Mouse (Mus musculus): ENCODE measurements around the gene Pcdh7.

The Pcdh7 gene

DNA sequence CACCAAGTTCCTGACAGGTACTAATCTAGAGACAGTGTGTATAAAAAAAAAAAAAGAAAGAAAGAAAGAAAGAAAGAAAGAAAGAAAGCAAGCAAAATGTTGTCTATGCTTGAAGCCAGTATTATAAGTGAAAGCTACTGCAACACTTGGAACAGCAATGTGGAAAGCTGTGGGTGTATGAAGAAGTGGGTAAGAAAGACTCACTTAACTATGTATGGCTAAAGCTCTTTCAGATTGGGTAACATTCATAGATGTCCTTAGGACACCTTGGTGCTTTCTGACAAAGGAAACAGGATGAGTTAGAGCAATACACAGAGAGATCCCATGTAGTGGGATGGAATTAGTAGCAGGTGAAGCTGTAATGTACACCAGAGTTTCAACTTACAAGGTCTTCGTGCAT lies 32.6 kb downstream of the Pcdh7 start:
- no peak for DNase-seq

DNA sequence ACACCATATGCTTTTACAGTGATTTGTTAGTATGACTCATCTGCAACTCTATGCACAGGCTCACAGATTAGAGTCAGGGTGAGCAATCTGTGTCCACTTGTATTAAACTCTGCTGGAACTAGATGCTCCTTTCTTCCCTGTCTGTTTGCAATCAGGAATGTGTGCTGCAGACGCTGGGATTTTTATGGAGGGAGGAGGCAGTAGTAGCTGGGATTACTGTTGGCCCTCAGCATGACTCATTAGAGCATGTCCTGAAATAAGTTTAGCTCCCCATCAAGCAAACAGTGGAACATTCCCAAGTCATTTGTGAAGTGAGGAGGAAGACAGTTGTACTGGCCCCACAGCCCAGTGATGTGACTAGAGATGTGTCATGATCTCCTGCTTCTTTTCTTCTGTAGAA lies 38.0 kb downstream of the Pcdh7 start:
- DNase-seq, result no peak

DNA sequence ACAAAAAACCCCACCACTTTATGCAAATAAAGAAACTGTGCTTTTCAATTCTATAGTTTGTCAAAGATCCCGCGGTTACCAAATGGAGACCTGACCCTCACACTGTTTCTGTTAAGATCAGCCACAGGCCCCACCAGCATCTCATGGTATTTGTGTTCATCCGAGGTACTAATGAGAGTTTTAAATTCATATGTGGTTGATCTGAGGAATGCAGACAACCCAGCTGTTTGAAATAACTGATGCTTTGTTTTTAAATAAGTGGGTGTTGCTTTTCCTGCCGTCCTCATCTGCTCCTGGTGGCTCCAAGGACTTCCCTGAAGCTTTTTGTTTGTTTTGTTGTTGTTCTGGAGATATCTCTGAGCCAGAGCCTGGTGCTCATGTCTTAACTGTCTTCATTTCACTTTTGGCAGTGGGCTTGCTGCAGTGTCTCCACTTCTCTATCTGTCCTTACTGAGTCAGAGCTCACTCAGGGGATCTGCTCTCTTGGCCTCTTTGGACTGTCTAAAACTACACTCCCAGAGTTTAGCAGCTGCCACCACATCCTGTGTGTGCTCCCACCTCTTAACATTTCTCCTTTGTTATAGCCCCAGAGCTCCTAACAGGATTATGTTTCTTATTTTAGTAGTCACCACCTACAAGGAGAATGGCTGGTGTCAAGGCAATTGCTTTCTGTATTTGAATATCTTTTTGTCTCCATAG lies 39.1 kb downstream of the Pcdh7 start:
- DNase-seq, result no peak

- no peak for DNase-seq
These were observed 39.7 kb downstream of the Pcdh7 start for GRCm38 (mm10) chr5:57757436-57757898.

DNA sequence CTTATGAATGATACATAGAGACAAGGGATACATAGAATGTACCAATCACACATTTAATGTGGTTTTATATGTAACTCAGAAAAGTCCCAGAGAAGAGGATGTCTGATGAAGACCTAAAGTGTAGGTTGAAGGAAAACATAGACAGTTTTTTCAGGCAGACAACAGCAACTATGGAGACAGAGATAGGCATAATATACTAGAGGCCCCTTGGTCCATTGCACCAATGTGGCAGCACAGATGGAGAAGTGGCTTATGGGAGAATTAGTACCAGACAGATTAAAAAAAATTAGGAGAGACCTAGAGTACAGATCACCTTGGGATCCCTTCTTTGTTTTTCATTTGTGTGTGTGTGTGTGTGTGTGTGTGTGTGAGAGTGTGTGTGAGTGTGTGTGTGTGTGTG lies 41.2 kb downstream of the Pcdh7 start:
- DNase-seq, result no peak

DNA sequence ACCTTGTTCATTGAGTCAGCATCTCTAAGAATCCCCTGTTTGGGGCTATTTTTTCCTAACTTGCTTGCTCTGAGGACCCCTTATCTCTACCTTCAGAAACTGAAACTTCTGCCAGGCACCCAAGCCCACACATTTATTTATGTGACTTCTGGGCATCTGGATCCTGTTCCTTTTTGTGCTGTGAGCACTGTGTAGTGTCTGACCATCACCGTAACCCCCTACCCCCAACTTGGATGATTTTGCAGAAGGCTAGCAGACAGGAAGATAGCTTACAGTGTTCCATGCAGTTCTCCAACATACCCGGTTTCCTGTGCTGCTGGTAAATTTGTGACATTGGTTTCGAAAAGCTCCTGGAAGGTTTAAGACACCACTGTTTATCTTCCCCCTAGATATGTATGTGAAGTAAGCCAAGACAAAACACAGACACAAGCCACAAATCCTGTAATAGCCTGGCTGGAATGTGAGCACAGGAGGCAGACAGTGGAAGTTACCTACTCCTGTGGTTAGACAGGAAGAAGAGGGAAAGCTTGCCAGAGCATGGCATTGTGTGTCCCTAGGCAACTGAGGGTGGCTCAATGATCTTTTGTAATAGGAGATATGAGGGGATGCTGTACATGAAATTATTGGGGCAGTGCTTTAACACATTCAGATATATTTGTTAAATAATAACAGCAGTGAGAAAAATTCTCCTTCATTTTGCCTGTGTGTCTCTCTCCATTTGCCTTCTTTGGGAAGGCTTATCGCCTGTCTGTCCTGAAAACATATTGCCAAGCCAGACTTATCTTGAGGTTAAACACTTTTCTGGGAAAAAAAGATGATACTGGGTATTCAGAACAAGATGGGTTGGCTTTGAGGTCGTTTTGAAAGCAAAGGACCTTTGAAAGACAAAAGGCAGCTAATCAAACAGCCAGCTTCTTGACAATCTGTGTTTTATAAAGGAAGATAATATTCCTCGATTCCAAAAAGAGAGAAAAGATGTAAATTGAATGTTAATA lies 42.6 kb downstream of the Pcdh7 start:
- no peak for DNase-seq

DNA sequence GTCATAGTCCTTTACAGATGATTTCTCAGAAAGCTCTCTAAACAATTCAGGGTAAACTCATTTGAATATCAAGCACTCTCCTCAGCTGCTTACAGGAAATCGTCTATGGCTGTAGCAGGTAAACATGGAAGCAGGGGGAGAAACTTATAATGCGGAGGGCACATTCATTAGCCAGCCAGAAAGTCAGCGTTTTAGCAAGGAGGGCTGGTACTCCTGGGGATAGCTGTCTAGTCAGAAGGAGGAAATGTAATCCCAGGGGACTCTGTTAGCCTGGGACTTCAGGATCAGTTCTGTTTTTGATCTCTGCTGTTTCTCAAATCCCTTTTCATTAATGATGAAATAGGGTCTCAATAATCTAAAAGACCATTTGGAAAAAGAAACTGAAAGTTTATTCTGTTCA lies 47.6 kb downstream of the Pcdh7 start:
- no peak for DNase-seq

- no peak for DNase-seq
These were observed 49.6 kb downstream of the Pcdh7 start for GRCm38 (mm10) chr5:57767346-57767745.

DNA sequence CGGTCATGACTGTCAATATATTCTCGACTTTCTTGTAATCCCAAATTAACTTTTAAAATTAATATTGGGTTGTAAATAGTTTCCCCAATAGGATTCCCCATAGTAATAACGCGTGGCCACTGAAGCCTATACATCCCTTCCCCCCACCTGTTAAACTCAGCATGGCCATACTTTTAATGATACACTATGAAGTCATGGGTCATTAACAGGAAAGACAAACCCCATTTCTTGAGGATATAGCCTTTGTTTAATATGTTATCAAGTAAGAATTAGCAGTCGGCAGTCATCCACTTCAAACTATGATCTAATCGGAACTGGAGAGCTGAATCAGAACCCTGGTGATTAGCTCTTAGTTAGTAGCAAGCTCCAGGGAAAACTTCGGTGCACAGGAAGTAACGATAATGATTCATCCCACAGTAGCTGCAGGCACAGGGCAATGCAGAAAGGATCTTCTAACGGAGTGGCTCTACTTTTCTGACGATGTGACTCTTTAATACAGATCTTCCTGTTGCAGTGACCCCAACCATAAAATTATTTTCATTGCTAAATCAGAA lies 50.8 kb downstream of the Pcdh7 start:
- DNase-seq, result no peak

GRCm38 (mm10) chr5:57769644-57770043 lies 51.9 kb downstream of the Pcdh7 start:
- DNase-seq, result no peak

DNA sequence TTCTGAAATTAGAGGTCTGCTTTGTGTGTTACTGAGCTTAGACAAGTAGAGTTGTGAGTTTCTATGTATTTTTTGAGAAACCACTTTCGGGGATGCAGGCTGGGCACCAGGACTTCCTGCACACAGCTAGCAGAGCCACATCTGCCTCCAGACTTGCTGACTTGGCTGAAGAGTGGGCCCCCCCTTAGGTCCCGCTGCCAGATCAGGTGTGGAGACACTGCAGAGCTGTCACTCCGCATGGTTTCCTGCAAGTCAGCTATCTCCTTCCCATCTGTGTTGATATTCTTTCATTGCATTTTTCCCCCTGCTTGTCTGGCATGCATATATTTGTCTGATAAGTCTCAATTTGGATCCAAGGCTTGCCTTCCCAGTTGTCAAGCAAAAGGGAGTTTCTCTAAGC lies 52.6 kb downstream of the Pcdh7 start:
- no peak for DNase-seq

DNA sequence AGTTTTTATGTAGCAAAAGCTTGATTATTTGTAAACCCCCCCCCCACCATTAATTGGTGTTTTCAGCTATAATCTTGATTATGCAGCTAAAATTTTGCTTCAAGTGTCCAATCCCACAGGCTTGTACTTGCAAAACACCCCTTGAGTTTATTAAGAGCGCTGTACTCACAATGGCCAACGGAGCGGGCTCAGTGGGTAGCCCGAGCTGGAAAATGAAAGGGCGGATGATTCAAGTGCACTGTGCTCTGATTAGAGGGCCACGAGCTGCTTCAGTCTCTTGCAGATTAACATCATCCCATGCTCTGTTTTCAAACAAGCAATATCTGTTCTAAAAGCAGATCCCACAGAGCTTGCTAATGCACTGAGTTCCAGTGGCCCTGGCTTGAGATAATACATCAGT lies 53.4 kb downstream of the Pcdh7 start:
- no peak for DNase-seq

DNA sequence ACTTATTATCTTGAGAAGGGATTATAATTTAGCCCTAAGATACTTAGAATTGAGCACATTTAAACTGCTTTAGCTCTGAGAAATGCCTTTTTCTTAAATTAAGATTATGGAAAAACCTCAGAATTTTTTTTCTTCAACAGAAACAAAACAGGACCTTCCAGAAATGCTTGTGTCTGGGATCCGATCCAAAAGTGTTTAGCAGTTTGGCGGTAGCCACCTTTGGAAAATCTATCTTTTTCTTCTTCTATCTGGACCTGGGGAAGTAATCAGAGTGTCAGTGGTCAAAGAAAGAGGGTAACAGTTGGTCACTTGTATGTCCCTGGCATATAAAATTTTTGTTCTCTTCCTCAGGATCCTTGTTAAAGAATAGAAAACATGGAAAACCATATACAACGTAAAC lies 54.9 kb downstream of the Pcdh7 start:
- no peak for DNase-seq

- no peak for DNase-seq
These were observed 56.7 kb downstream of the Pcdh7 start for GRCm38 (mm10) chr5:57774496-57774895.

DNA sequence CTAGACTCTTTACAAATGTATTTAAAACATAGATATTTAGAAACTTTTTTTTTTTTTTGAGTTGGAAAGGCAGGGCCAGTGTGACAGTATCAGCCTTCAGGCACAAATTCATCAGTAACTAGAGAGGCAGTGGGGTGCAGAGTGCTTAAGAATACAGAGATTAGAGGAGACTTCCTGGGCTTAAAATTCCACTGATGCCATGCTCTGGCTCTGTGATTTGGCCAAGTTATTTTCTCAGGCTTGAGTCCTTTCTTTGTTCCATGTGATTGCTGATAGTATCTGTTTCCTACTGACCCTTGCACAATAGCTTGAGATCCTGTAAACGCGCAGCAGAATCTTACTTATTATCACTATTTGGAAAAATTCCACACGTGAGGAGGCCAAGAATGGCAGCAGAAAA lies 60.3 kb downstream of the Pcdh7 start:
- no peak for DNase-seq

GRCm38 (mm10) chr5:57779951-57780350 lies 62.2 kb downstream of the Pcdh7 start:
- no peak for DNase-seq

- no peak for DNase-seq
These were observed 62.8 kb downstream of the Pcdh7 start for GRCm38 (mm10) chr5:57780574-57780973.

DNA sequence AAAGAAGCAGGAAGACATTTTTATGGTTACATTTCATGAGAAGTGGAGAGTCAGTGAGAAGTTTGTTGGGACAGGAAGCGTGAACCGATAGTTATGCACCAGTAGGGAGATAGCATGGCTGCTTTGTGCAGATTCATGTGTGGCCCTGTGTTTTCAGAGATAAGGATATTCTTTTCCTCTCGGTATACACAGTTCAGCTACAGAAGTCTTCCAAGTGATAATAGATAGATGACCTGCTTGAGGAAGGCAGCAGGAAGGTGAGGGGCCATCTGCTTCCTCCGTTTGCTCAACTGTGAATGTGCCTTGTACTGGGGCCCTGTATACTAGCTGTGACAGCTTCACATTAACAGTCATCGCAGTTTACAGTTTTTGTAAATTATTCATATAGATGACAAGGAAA lies 64.2 kb downstream of the Pcdh7 start:
- DNase-seq, result no peak

DNA sequence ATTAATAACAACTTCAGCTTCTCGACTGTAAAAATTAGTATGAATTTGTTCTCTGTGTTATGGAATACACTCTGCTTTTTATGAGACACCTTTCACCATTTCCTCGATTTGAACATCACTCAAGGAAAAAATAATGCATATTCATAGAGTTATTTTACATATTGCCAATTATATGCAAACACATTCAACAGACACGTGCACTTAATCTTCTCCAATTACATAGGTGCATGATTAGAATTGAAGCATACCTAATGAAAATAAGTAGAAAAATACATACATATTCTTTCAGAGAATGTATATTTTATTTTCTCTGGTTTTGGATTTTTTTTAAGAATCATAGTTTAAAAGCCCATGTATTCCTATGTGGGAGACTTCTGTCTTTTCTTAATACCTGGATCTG lies 64.8 kb downstream of the Pcdh7 start:
- DNase-seq, result no peak

- DNase-seq, result peak; percentile 32
These were observed 71.2 kb downstream of the Pcdh7 start for GRCm38 (mm10) chr5:57788775-57789509.

DNA sequence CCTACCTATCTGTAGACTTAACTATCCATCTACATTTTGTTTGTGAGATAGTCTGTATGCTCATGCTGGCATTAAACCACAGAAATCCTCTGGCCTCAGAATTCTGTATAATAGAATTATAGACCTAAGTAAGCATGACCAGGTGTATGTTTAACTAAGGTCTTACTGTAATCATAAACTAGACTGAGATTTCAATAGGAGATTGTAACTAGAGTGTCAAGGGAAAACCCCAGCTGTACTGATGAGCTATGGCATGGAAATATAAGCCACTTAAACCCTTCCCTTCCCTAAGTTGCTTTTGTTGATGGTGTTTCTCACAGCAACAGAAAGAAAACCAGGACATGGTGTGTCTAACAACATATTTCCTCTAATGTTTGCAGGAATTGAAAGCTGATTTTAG lies 78.6 kb downstream of the Pcdh7 start:
- no peak for DNase-seq

GRCm38 (mm10) chr5:57797951-57798670 lies 80.3 kb downstream of the Pcdh7 start:
- no peak for DNase-seq

Data from kidney, postnatal 14 days (tissue).